Mouse (Mus musculus) heart, postnatal 10 days (tissue): ENCODE data around the gene Krcc1. TPM values are rescaled to one million over a fixed set of nuclear protein-coding genes. Genes with fewer than 3 reads are reported as not detected.

ENCODE experiments used
- DNase-seq, 2 experiments: peaks; one replicate each; pipeline ENCODE4 v3.0.0; 2021
- intact Hi-C: fragments of 180-260 bp; cut with DNase I; formaldehyde crosslinking; loops from one replicate; pipeline ENCODE4 v1.15.1; 2025
- total RNA-seq, 2 experiments: library from RNA; stranded (reverse); gene quantifications; 2 replicates each; pipeline ENCODE4 v1.2.3; 2021

Krcc1 gene
- total RNA-seq = 10 to 100 TPM; 51.0 to 55.9 TPM

- DNase-seq = peak; percentile 98 to 99
Observed at GRCm38 (mm10) chr6:71271389-71272315, at the start of gene Krcc1. TSS of gene Krcc1 (plus strand) at chr6:71271677.

GRCm38 (mm10) chr6:71224184-71224943 lies 47.1 kb upstream of the Krcc1 start:
- DNase-seq = no peak
- intact Hi-C loops = no loop called here

More at GRCm38 (mm10) chr6:71271389-71272315, at the start of gene Krcc1:
- intact Hi-C loops = loop anchor here (2.0 kb wide), 1 partner anchor 361 kb away; the partner anchor contains the start of gene Kdm3a

GRCm38 (mm10) chr6:71226544-71226943 lies 44.9 kb upstream of the Krcc1 start:
- intact Hi-C loops = no loop called here
- no peak for DNase-seq

- peak; percentile 59 to 61 for DNase-seq
- intact Hi-C loops = no loop called here
Observed at GRCm38 (mm10) chr6:71227157-71227770, 44.2 kb upstream of the Krcc1 start.

GRCm38 (mm10) chr6:71235121-71235520 lies 36.4 kb upstream of the Krcc1 start:
- intact Hi-C loops = no loop called here

GRCm38 (mm10) chr6:71235944-71236343 lies 35.5 kb upstream of the Krcc1 start:
- no peak for DNase-seq
- intact Hi-C loops = no loop called here

More at GRCm38 (mm10) chr6:71235121-71235520, 36.4 kb upstream of the Krcc1 start:
- no peak for DNase-seq

GRCm38 (mm10) chr6:71236506-71236905 lies 35.0 kb upstream of the Krcc1 start:
- intact Hi-C loops = no loop called here
- DNase-seq = no peak

- DNase-seq = no peak
- intact Hi-C loops = no loop called here
Observed at GRCm38 (mm10) chr6:71237031-71237431, 34.4 kb upstream of the Krcc1 start.

- no peak for DNase-seq
- intact Hi-C loops = no loop called here
Observed at GRCm38 (mm10) chr6:71239069-71239750, 32.3 kb upstream of the Krcc1 start.

- no peak for DNase-seq
- intact Hi-C loops = no loop called here
Observed at GRCm38 (mm10) chr6:71240831-71241230, 30.6 kb upstream of the Krcc1 start.

GRCm38 (mm10) chr6:71242811-71243210 lies 28.7 kb upstream of the Krcc1 start:
- intact Hi-C loops = no loop called here
- no peak for DNase-seq

GRCm38 (mm10) chr6:71243258-71243657 lies 28.2 kb upstream of the Krcc1 start:
- intact Hi-C loops = no loop called here
- no peak for DNase-seq

- intact Hi-C loops = no loop called here
- DNase-seq = no peak
Observed at GRCm38 (mm10) chr6:71248420-71248819, 23.1 kb upstream of the Krcc1 start.

GRCm38 (mm10) chr6:71249615-71250014 lies 21.9 kb upstream of the Krcc1 start:
- intact Hi-C loops = no loop called here
- peak in 1 of 2 experiments; percentile 44 for DNase-seq

- no peak for DNase-seq
- intact Hi-C loops = no loop called here
Observed at GRCm38 (mm10) chr6:71250951-71251350, 20.5 kb upstream of the Krcc1 start.

- no peak for DNase-seq
- intact Hi-C loops = no loop called here
Observed at GRCm38 (mm10) chr6:71254456-71254855, 17.0 kb upstream of the Krcc1 start.

GRCm38 (mm10) chr6:71256166-71256565 lies 15.3 kb upstream of the Krcc1 start:
- intact Hi-C loops = no loop called here
- no peak for DNase-seq

- intact Hi-C loops = no loop called here
- no peak for DNase-seq
Observed at GRCm38 (mm10) chr6:71257375-71257774, 14.1 kb upstream of the Krcc1 start.

GRCm38 (mm10) chr6:71258562-71258961 lies 12.9 kb upstream of the Krcc1 start:
- no peak for DNase-seq
- intact Hi-C loops = no loop called here

GRCm38 (mm10) chr6:71259166-71259565 lies 12.3 kb upstream of the Krcc1 start:
- intact Hi-C loops = no loop called here
- DNase-seq = no peak
